Mouse (Mus musculus): ENCODE results near the gene B3galt6.
A peak's percentile ranks its signal among the peaks of the same experiment; 100 is the strongest.

The B3galt6 gene

GRCm38 (mm10) chr4:155992241-155992905, at the start of gene B3galt6, which contains the start of gene Sdf4:
Gene B3galt6 (minus strand): TSS chr4:155992649.
Gene Sdf4 (plus strand): TSS chr4:155992872.
- DNase-seq (ENCODE audit: low spot score in 2 of 2), result peak; percentile 88 to 90

- peak in 1 of 2 experiments; percentile 7 for DNase-seq (ENCODE audit: low spot score in 2 of 2)
Measured at GRCm38 (mm10) chr4:156034901-156035300, 42.5 kb upstream of the B3galt6 start.

- DNase-seq (ENCODE audit: low spot score in 2 of 2), result no peak
Measured at GRCm38 (mm10) chr4:156034301-156034700, 41.9 kb upstream of the B3galt6 start.

GRCm38 (mm10) chr4:156033476-156034119, 41.1 kb upstream of the B3galt6 start:
- peak; percentile 62 to 69 for DNase-seq (ENCODE audit: low spot score in 2 of 2)

GRCm38 (mm10) chr4:156032856-156033255, 40.4 kb upstream of the B3galt6 start:
- peak; percentile 28 to 51 for DNase-seq (ENCODE audit: low spot score in 2 of 2)

- peak; percentile 44 to 45 for DNase-seq (ENCODE audit: low spot score in 2 of 2)
Measured at GRCm38 (mm10) chr4:156031593-156032391, 39.3 kb upstream of the B3galt6 start.

GRCm38 (mm10) chr4:156031255-156031592, 38.8 kb upstream of the B3galt6 start:
- DNase-seq (ENCODE audit: low spot score in 2 of 2), result no peak

GRCm38 (mm10) chr4:156030651-156031118, 38.2 kb upstream of the B3galt6 start:
- DNase-seq (ENCODE audit: low spot score in 2 of 2), result peak; percentile 53 to 64

- DNase-seq (ENCODE audit: low spot score in 2 of 2), result no peak
Measured at GRCm38 (mm10) chr4:156028580-156028979, 36.1 kb upstream of the B3galt6 start.

- DNase-seq (ENCODE audit: low spot score in 2 of 2), result peak; percentile 61 to 71
Measured at GRCm38 (mm10) chr4:156026013-156026412, 33.6 kb upstream of the B3galt6 start, which contains the start of gene Tnfrsf18. Gene Tnfrsf18 (plus strand): TSS chr4:156026164.

GRCm38 (mm10) chr4:156024184-156024583, 31.7 kb upstream of the B3galt6 start:
- DNase-seq (ENCODE audit: low spot score in 2 of 2), result no peak

GRCm38 (mm10) chr4:156023520-156023919, 31.1 kb upstream of the B3galt6 start:
- DNase-seq (ENCODE audit: low spot score in 2 of 2), result no peak

- DNase-seq (ENCODE audit: low spot score in 2 of 2), result peak; percentile 66 to 74
Measured at GRCm38 (mm10) chr4:156021942-156022419, 29.5 kb upstream of the B3galt6 start.

- no peak for DNase-seq (ENCODE audit: low spot score in 2 of 2)
Measured at GRCm38 (mm10) chr4:156021381-156021780, 28.9 kb upstream of the B3galt6 start.

GRCm38 (mm10) chr4:156019771-156020170, 27.3 kb upstream of the B3galt6 start:
- DNase-seq (ENCODE audit: low spot score in 2 of 2), result no peak

GRCm38 (mm10) chr4:156014436-156014835, 22.0 kb upstream of the B3galt6 start:
- DNase-seq (ENCODE audit: low spot score in 2 of 2), result no peak

- DNase-seq (ENCODE audit: low spot score in 2 of 2), result no peak
Measured at GRCm38 (mm10) chr4:156013637-156014036, 21.2 kb upstream of the B3galt6 start, which contains the start of gene Tnfrsf4. Gene Tnfrsf4 (plus strand): TSS chr4:156013843.

GRCm38 (mm10) chr4:156008369-156008768, 15.9 kb upstream of the B3galt6 start:
- no peak for DNase-seq (ENCODE audit: low spot score in 2 of 2)

- no peak for DNase-seq (ENCODE audit: low spot score in 2 of 2)
Measured at GRCm38 (mm10) chr4:156004109-156004508, 11.7 kb upstream of the B3galt6 start.

GRCm38 (mm10) chr4:155993606-155994005, 1.2 kb upstream of the B3galt6 start:
- no peak for DNase-seq (ENCODE audit: low spot score in 2 of 2)

- peak; percentile 96 to 97 for DNase-seq (ENCODE audit: low spot score in 2 of 2)
Measured at GRCm38 (mm10) chr4:155992906-155993547, 578 bp upstream of the B3galt6 start.

GRCm38 (mm10) chr4:155991908-155992230, 580 bp downstream of the B3galt6 start:
- DNase-seq (ENCODE audit: low spot score in 2 of 2), result no peak
